Mouse (Mus musculus) heart, postnatal 10 days (tissue): ENCODE results near the gene BC004004. TPM values are rescaled to one million over a fixed set of nuclear protein-coding genes. Genes with fewer than 3 reads are reported as not detected.
"Not testable (repeated sequence)": the region's sequence is repeated elsewhere in the genome, so short reads cannot be mapped to it uniquely, and the experiment has no call there.

Experiments
- DNase-seq, 2 experiments: peaks; one replicate each; pipeline ENCODE4 v3.0.0; 2021
- intact Hi-C: fragments of 180-260 bp; cut with DNase I; formaldehyde crosslinking; loops from one replicate; pipeline ENCODE4 v1.15.1; 2025
- total RNA-seq, 2 experiments: library from RNA; stranded (reverse); gene quantifications; 2 replicates each; pipeline ENCODE4 v1.2.3; 2021

The BC004004 gene
- total RNA-seq, 2 experiments from 2014 or later, result 193 to 194 TPM

GRCm38 (mm10) chr17:29258921-29259320 is 9.7 kb upstream of the BC004004 start:
- intact Hi-C loops, result loop anchor here (2.0 kb wide), 1 partner anchor 112 kb away; no protein-coding TSS in a partner anchor

GRCm38 (mm10) chr17:29259489-29259888 is 9.1 kb upstream of the BC004004 start:
- peak; percentile 84 to 86 for DNase-seq
- intact Hi-C loops, result loop anchor here (2.0 kb wide), 1 partner anchor 111 kb away; no protein-coding TSS in a partner anchor

More at GRCm38 (mm10) chr17:29258921-29259320, 9.7 kb upstream of the BC004004 start:
- DNase-seq, result no peak

DNA sequence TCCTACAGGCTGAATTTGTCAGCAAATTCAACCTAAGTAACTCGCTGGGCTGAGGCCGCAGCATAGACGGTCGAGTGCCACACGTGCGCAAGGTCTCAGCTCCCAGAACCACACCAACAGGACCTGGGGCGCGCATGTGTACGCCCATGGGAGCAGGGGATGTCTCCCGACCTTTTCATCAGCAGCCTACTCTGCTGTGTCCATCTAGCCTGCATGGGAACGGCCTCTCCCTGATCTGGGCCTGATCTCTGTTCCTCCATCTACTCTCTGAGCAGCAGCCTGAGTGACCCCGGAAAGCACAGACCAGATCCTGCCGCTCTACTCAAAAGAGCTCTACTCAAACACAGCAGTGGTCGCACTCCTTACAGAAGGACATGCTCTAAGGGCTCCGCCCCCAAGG is 8.1 kb upstream of the BC004004 start:
- intact Hi-C loops, result no loop called here
- DNase-seq, result no peak

DNA sequence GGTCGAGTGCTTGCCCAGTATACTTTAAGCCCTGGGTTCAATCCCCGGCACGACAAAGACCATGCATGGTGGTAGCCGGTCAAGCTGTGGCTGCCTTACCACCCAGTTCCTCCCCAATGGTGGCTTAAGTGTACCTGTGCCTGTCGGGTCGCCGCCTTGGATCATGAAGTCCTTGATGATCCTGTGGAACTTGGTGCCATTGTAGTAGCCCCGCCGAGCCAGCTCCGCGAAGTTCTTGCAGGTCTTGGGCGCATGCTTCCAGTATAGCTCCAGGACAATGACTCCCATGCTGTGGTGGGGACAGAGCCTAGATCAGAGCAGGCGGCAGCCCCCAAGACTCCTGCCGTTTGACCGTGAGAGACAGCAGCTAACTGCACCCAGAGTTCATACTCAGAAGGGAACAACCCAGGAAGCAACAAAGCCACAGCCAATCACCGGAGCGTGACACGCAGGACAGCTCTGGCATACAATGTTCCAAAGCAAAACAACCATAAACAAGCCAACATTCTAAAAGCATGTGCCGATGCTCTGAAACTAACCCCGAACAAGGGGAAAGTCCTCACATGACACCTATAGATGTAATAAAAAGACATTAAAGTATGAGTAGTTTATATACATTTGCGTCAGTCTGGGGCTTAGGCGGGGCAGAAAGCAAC is 6.9 kb upstream of the BC004004 start:
- intact Hi-C loops, result no loop called here
- DNase-seq, result no peak

- intact Hi-C loops, result no loop called here
- DNase-seq, result no peak
These were observed 6.3 kb upstream of the BC004004 start for GRCm38 (mm10) chr17:29262259-29262649.

DNA sequence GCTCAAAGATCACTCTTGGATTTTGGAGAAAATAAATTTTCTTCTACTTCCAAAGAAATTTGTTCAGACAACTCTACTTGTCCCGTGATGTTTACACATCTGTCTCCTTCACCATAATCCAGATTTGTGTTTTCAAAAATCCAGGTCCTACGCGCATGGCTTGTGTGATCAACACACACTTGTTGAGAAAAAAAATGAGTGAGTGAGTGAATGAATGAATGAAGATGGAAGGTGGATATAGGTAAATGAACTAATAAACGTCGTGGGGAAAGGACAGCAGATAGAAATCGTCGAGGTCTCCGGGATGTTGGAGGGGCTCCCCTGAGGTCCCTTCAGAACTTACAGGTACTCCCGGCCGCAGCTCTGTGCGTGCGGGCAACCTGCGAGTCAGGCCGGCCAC is 5.2 kb upstream of the BC004004 start:
- intact Hi-C loops, result no loop called here

GRCm38 (mm10) chr17:29263840-29264633 is 4.6 kb upstream of the BC004004 start, which contains the start of gene Ppil1:
Gene Ppil1, minus strand, starts transcription at chr17:29264186.
- intact Hi-C loops, result no loop called here
- peak; percentile 84 to 89 for DNase-seq

More for the DNA sequence above, 5.2 kb upstream of the BC004004 start:
- no peak for DNase-seq

DNA sequence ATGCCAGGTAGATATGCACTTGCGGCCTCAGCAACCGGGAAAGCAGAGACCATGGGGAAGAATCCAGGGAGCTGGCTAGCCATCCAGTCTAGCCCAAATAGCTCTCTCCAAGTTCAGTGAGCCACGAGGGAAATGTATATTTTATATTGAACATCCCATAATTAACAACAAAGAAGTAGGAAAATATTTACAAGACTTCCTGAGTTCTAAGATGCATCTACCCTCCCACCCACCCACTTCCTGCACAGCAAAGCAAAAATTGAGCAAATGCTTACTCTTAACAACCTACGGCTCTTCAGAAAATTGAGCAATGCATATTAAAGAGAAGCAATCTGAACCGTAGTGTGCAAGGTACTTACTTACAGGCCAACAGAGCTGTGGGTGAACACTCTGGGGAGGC is 3.8 kb upstream of the BC004004 start:
- intact Hi-C loops, result loop anchor here (5.0 kb wide), 1 partner anchor 248 kb away; no protein-coding TSS in a partner anchor
- DNase-seq, result no peak

DNA sequence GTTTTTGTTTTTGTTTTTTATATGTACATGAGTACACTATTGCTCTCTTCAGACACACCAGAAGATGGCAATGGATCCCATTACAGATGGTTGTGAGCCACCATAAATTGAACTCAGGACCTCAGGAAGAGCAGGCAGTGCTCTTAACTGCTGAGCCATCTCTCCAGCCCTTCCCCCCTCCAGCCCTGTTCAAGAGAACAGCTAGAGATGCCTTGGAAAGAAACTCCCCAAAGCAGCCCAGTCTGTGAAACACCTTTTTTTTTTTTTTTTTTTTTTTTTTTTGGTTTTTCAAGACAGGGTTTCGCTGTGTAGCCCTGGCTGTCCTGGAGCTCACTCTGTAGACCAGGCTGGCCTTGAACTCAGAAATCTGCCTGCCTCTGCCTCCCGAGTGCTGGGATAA is 1.5 kb upstream of the BC004004 start:
- DNase-seq, result not testable (repeated sequence)
- intact Hi-C loops, result loop anchor here (5.0 kb wide), 1 partner anchor 245 kb away; no protein-coding TSS in a partner anchor

DNA sequence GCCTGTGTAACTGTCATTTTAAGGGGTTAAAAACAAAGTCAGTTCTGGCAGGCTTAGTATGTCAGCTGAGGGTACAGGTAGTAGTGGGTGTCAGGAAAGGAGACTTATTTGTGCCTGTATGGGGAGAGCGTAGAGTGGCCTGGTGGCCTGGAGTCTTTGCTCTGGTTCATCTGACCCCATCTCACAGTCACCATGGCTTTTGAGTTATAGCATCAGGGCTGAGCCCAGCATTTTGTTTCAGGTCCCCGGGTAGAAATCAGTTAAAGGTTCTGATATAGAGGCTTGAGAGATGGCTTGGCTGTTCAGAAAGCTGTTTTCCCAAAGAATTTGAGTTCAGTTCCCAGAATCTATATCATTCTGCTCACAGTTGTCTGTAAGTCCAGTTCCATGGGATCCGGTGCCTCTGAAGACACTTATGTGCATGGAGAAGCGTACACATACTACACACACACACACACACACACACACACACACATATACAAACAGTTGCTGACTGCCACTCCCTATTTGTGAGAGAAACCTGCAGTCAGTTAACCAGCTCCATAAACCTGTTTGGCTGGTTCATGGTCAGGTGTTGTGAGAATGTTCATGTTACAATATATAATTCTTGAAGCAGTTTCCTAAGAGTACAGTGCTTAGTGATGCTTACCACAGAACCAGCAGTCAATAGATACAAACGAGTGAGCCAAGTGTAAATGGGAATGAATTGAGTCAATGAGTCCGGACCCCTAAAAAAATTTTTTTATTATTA is 482 bp upstream of the BC004004 start:
- intact Hi-C loops, result loop anchor here (1.0 to 5.0 kb wide), 2 partner anchors 103 to 244 kb away; no protein-coding TSS in a partner anchor
- no peak for DNase-seq

DNA sequence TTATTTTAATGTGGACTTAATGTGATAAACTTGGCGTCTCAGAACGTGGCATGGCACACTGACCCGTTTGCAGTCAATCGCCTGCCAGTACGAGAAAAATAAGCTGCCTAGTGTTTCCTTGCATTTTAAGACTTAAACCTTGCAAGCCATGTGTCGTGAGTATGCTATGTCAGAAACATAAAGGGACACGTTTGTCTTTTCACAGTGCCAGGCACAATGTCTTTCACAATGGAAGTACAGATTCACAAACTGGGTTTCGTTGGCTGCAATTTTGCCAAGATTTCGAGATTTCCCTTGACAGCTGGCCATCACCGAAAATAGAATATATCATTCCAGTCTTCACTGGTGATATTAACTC is 740 bp downstream of the BC004004 start:
- intact Hi-C loops, result loop anchor here (5.0 kb wide), 1 partner anchor 243 kb away; no protein-coding TSS in a partner anchor

DNA sequence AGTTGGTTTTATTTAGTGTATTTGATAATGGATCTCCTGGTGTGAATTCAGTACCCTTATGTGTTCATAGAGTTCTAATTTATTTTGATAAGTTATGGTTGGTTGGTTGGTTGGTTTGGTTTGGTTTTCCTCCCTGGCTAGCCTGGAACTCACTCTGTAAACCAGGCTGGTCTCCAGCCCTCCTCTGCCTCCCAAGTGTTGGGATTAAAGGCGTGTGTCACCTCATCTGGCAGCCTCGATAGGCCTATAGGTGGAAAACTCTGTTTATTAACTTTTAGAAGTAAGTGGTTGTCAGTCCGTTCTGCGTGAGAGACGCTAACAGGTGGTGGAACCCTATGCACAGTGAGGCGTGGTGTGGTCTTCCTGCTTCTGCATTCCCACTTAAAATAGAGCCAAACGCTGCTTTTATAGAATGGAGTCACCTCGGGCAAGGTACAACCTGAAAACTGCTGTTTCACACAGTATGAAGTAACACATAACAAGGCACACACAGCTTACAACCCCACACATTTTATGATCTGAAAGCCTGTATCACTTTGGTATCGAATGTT is 1.6 kb downstream of the BC004004 start:
- intact Hi-C loops, result no loop called here
- no peak for DNase-seq

More for the DNA sequence above, 740 bp downstream of the BC004004 start:
- no peak for DNase-seq

GRCm38 (mm10) chr17:29273156-29273555 is 4.6 kb downstream of the BC004004 start:
- no peak for DNase-seq
- intact Hi-C loops, result no loop called here

- intact Hi-C loops, result no loop called here
- peak; percentile 70 to 74 for DNase-seq
These were observed 5.3 kb downstream of the BC004004 start for GRCm38 (mm10) chr17:29273889-29274288.

DNA sequence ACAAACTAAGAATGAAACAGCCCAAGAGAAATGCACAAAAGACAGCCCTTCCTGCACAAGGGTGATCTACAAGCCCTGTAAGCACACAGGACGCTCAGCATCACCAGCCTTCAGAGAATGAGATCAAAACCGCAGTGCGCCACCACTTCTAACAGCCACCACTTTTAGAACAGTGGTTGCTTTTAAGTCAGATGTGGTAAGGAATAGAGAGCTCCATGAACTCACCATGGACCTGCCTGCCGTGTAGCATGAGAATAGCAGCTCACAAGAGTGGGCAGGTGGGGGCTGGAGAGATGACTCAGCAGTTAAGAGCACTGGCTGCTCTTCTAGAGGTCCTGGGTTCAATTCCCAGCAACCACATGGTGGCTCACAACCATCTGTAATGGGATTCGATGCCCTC is 11.8 kb downstream of the BC004004 start:
- no peak for DNase-seq
- intact Hi-C loops, result no loop called here

DNA sequence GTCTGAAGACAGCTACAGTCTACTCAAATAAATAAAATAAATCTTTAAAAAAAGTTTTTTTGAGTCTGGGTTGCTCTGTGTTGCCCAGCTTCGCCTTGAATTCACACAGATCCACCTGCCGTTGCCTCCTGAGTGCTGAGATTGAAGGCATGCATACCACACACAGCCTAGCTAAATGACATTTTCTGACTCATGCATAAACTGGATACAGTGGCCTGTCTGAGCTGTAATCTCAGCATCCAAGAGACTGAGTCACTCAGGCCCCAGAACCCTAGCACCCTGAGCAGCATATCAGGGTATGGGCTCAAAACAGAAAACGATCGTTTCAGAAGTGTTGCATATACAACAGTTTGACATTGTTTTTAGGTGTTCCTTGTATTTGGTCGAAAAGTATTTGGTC is 13.0 kb downstream of the BC004004 start:
- intact Hi-C loops, result no loop called here

GRCm38 (mm10) chr17:29282216-29282952 is 13.8 kb downstream of the BC004004 start:
- intact Hi-C loops, result no loop called here
- DNase-seq, result no peak

More for the DNA sequence above, 13.0 kb downstream of the BC004004 start:
- no peak for DNase-seq

GRCm38 (mm10) chr17:29291793-29292192 is 23.2 kb downstream of the BC004004 start:
- intact Hi-C loops, result no loop called here
- no peak for DNase-seq

- DNase-seq, result no peak
- intact Hi-C loops, result no loop called here
These were observed 24.4 kb downstream of the BC004004 start for GRCm38 (mm10) chr17:29292996-29293395.
